Mouse (Mus musculus) T-helper 17 cell (primary cell): ENCODE results near the gene Cabcoco1.

ENCODE experiments used
- in situ Hi-C, 2 experiments: fragments of 300-600 bp; cut with MboI, MseI; formaldehyde crosslinking; loops; 1 replicate in 1 of 2; 2 replicates in 1 of 2; pipeline ENCODE4 v1.15.1; 2025; ENCODE audit warnings: high pct_unique_total_duplicates in 2 of 2

Gene Cabcoco1

GRCm38 (mm10) chr10:68541139-68541942 is at the start of gene Cabcoco1:
Gene Cabcoco1, minus strand, starts transcription at chr10:68541896.
- in situ Hi-C loops = loop anchor here in 1 of 2 experiments (25.0 kb wide), 1 partner anchor 1679 kb away; no protein-coding TSS in a partner anchor

- in situ Hi-C loops = no loop called here
These were observed 48.0 kb upstream of the Cabcoco1 start for GRCm38 (mm10) chr10:68589530-68590252.

DNA sequence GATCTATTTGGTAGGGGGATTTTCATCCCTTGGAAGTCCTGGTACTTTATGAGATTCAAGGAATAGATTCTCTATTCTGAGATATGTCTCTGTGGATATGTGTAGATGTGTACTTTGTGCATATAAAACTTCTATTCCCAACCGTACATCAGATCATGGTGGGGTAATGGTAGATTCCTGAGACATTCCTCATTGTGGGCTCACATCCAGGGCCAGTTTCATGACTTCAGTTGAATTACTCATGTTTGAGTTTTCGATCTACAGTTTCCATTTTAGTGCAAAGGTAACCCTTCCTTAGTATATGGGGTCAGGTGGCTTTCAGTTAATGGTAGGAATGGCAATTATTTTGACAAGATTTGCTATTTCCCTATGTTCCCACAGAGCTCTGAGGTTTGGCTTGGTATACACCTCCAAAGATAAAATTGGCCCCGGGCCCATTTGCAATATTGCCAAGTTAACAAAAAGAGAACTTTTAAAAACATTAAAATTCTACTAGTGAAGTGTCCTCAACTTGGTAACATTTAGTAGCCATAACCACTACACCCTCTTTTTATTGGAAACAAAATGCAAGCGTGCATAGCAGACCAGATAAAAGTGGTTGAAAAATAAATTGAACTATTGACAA is 45.8 kb upstream of the Cabcoco1 start:
- in situ Hi-C loops = no loop called here

DNA sequence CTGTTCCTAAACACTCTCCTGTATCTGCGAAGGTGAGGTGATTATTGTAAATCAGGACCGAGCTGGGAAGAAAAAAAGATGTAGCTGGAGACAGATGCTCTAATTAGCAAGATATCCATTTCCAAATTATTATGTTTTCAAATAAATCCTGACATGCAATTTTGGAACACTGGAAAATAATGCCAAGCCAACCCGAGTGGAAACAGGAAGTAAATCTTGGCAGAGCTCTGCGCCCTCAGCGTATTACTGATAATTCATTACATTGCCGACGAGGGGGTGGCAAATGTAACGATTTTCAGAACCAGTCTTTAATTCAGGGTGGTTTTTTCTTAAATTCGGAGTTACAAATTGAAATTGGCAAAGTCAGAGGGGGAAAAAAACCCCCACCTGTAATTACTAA is 35.6 kb upstream of the Cabcoco1 start:
- in situ Hi-C loops = no loop called here

GRCm38 (mm10) chr10:68568172-68568571 is 26.5 kb upstream of the Cabcoco1 start:
- in situ Hi-C loops = no loop called here

- in situ Hi-C loops = loop anchor here in 1 of 2 experiments (5.0 kb wide), 1 partner anchor 45 kb away; no protein-coding TSS in a partner anchor
These were observed 20.6 kb upstream of the Cabcoco1 start for GRCm38 (mm10) chr10:68562344-68562743.

DNA sequence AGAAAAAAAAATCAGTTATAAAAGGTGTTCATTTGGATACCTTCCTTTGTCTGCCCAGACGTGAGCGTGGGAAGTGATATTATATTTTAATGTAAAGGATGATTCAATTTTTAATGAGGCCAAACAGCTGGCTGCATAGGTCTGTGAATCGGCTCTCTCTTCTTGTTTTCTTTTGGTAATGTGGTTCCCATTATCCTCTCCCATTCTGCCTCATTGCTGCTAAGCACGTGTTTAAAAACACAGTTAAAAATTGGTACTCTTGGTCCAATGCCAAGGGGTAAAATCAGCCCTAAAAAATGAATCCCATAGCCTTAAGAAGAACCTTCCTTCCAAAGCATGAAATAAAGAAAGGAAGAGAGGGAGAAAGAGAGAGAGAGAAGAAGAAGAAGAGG is 17.1 kb upstream of the Cabcoco1 start:
- in situ Hi-C loops = no loop called here

DNA sequence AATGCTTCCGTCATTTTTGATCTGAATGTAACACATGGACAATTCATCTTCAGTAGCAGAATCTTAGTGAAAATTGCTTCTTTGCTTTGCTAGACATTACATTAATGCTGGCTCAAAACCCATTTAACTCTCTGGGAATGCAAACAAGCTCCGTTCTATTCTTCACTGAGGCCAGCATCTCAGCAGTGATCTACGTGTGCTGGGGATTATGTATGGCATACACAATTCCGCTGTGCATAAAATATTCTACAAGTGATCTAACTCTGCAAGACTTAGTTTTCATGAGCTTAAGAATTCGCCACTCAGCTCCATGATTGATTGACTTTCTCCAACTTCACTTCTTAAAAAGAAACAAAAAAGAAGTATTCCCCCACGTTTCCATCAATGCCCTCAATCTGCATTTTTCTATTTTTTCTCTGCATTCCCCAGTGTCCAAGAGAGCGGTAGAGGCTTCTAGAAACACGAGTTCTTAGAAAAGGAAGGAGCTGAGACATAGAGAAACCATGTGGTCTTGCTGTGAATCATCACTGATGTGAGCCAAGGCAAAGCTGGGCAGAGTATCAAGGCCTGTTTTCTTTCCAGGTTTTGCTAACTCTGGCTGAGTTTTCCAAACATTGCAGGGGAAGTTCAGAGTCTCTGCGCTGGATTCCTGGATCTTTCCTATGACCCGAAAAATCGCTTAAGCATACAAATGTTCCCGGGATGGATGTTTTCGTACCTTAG is 16.6 kb upstream of the Cabcoco1 start:
- in situ Hi-C loops = no loop called here

GRCm38 (mm10) chr10:68553677-68554076 is 12.0 kb upstream of the Cabcoco1 start:
- in situ Hi-C loops = no loop called here

DNA sequence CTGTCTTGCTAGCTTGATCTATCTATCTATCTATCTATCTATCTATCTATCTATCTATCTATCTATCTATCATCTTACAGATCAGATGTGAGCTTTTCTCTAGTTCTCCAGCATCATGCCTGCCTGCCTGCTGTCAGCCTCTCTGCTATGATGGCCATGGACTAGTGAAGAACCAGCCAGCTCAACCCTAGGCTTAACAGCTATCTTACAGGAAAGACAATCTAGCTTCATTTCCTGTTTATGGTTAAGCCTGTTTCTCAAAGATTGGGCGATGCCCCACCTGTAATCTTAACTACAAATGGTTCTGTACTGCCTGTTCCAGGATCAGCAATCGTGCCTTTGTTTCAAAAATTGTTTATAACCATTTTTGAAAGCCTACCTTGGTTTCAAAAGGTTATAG is 10.9 kb upstream of the Cabcoco1 start:
- in situ Hi-C loops = no loop called here

DNA sequence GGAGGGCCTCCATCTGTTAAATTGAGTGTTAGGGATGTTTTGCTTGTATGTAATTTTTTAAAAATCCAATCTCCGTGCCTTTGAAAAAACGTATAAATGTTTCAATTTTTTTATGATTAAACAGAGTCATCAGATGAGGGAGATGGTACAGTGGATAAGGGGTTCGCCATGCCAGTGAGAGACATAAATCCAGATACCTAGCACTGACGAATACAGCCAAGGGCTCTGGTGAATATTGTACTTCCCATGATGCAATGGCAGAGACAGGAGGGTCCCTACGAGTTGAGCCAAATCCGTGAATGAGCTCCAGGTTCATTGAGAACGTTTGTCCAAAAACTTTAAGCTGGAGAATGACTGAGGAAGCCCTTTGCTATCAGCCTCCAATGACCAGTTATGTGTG is 9.6 kb upstream of the Cabcoco1 start:
- in situ Hi-C loops = no loop called here

DNA sequence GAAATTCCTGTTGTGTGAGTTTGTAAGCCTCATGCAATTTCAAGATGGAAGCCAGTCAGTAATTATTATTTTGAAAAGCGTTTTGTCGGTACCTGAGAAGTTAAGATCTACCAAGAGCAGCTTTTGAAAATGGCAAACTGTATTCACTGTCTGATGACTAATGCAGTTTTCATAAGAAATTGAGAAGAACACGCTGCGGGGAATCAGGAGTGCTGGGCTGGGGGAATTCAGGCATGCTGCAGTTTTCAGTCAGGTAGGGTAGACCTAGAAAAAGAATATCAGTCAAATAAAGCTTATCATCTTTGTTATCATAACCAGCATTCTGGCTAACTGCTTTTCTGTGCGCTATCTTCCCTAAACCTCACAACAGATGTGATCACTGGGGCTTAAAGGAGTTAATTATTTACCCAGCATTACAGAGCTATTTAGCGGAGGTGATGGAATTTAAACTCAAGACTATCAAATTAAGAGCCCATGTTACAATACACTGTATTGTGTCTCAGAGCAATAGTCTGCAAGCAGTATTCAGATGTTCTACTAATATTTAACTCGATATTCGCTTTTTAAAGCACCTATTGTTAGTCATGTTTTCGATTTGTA is 9.1 kb upstream of the Cabcoco1 start:
- in situ Hi-C loops = no loop called here

DNA sequence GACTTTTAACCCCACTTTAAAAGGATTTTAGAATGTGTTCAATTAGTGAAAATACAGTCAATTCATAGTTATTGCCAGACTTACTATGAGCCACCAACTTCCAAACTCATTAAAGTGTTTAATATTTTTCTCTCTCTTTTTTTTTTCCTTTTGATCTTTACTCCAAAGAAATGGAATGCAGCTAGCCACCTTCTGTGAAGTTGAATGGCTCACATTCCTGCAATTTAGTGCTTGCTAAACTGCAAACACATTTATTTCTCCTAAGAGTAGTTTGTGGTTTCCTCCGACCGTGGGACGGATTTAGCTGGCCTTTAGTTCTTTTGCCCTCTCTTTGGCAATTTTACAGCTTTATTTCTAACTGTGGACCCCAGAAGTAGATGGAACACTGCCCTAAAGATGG is 1.4 kb upstream of the Cabcoco1 start:
- in situ Hi-C loops = loop anchor here in 1 of 2 experiments (25.0 kb wide), 1 partner anchor 1681 kb away; no protein-coding TSS in a partner anchor

- in situ Hi-C loops = loop anchor here in 1 of 2 experiments (25.0 kb wide), 1 partner anchor 1680 kb away; no protein-coding TSS in a partner anchor
These were observed 286 bp upstream of the Cabcoco1 start for GRCm38 (mm10) chr10:68541943-68542420.

GRCm38 (mm10) chr10:68540612-68541011 is 1.1 kb downstream of the Cabcoco1 start:
- in situ Hi-C loops = loop anchor here in 1 of 2 experiments (25.0 kb wide), 1 partner anchor 1678 kb away; no protein-coding TSS in a partner anchor

GRCm38 (mm10) chr10:68537261-68537950 is 4.3 kb downstream of the Cabcoco1 start:
- in situ Hi-C loops = loop anchor here in 1 of 2 experiments (25.0 kb wide), 1 partner anchor 1675 kb away; no protein-coding TSS in a partner anchor

DNA sequence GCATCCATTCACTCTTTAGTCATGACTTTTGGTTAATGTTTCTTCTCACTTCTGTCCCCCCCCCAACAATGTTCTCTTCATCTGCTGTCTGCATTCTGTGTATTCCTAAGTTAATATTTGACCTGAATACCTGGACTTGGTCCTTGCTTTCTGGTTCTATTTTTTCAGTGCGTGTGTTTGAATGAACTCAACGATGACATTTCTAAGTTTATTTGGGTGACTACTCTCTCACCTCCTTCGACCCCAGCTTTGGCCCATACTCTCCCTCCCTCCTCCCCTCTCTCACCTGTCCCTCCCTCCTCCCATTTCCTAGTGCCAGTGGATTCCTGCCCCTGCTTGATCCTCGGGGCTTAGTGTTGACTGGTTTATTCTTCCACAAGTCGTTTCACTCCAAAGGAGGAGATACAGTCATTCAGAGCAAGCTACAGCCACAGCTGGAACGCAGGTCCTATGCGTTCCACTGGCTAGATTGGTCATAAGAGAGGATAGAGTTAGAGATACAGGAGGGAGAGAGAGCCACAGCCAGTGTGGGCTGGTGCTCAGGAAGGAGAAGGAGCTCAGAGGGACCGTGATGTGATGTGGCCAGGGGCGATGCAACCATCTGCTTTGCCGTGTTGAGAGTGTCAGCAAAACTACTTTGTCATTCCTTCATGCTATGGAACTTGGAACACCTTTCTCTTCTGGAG is 12.2 kb downstream of the Cabcoco1 start:
- in situ Hi-C loops = loop anchor here in 1 of 2 experiments (25.0 kb wide), 1 partner anchor 1667 kb away; no protein-coding TSS in a partner anchor

- in situ Hi-C loops = loop anchor here in 1 of 2 experiments (25.0 kb wide), 1 partner anchor 1667 kb away; no protein-coding TSS in a partner anchor
These were observed 12.7 kb downstream of the Cabcoco1 start for GRCm38 (mm10) chr10:68528958-68529357.

- in situ Hi-C loops = no loop called here
These were observed 19.6 kb downstream of the Cabcoco1 start for GRCm38 (mm10) chr10:68522106-68522505.
